Mouse (Mus musculus) cerebellum, postnatal 14 days (tissue): ENCODE measurements around the gene Hsd17b2.

Experiments
- DNase-seq, 2 experiments: peaks; one replicate each; pipeline ENCODE4 v3.0.0; 2021; ENCODE audit warnings: mixed read lengths in 2 of 2

The Hsd17b2 gene

DNA sequence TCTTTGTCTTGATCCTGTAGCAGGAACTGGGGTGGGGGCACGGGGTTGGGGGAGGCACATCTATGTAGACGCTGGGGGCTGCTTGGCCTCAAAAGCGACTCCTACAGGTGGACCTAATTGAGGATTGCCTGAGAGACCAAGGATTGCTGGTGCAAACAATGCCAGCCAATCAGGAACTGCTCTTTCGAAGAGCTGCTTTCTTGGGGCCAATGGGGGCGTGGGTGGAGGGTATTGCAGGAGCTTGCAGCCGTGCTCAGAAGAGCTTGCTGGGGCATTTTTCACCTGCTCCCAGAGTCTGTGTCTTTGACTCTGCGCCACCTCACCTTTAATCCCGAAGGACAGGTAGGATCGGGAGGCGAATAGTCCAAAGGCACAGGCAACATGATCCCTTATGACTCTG, 73.9 kb downstream of the Hsd17b2 start:
- DNase-seq: no peak

- DNase-seq: no peak
Measured at GRCm38 (mm10) chr8:117776075-117776474, 74.4 kb downstream of the Hsd17b2 start.

GRCm38 (mm10) chr8:117778531-117779322, 77.0 kb downstream of the Hsd17b2 start:
- no peak for DNase-seq

- DNase-seq: no peak
Measured at GRCm38 (mm10) chr8:117779344-117779743, 77.6 kb downstream of the Hsd17b2 start.

DNA sequence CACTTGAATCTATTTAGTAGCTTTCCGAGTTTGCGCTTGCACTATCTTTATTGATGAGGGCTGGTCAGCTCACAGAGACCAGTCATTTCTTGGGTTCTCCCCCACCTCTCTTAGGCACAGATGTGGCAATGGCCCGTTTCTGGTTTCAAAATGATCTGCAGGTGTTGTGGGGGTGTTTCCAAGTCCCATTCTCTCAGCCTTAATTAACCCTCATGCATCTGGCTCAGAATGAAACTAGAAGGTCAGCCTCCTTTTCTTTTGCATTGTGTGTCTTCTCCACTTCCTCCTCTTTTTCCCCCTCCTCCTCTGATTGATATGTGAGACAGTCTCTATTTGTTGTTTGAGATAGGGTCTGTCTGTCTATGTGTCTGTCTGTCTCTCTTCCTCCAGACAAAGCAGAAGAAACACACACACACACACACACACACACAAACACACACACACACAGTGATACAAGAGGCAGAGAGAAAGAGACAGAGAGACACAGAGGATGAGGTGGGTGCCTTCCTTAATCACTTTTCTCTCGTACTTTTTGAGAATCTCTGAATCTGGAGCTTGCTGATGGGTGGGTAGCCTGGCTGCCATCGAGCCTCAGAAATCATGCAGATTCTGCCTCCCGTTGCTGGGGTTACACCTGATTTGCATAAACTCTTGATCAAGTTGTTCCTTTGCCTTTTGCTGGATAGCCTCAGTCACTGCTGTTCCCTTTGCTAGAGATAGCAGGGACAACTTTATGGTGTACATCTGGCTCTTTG, 79.8 kb downstream of the Hsd17b2 start:
- DNase-seq: no peak

GRCm38 (mm10) chr8:117783021-117783420, 81.3 kb downstream of the Hsd17b2 start:
- no peak for DNase-seq

GRCm38 (mm10) chr8:117786428-117786827, 84.7 kb downstream of the Hsd17b2 start:
- DNase-seq: no peak

DNA sequence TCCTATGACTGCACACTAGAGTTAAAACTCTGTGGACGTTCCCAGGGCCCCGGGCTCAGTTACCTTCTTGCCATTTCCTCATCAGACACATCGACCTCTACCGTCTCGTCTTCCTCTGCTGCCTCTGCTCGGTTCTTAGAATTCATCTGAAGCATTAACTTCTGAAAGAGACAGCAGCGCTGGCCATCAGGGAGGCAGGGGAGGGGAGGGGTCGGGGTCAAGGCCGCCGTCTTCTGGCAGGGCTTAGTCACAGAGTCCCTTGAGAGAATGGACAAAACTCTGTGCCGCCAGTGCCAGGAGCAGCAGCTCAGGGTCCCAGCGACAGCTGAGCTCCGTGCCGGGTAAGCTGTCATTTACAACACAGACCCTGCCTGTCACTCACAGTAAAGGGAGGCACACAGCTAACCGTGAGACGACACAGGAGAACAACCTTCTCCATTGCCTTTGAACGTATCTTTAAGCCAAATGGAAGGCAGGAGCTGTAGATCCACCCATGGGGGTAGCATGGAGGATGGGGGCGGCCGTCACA, 91.0 kb downstream of the Hsd17b2 start:
- no peak for DNase-seq

DNA sequence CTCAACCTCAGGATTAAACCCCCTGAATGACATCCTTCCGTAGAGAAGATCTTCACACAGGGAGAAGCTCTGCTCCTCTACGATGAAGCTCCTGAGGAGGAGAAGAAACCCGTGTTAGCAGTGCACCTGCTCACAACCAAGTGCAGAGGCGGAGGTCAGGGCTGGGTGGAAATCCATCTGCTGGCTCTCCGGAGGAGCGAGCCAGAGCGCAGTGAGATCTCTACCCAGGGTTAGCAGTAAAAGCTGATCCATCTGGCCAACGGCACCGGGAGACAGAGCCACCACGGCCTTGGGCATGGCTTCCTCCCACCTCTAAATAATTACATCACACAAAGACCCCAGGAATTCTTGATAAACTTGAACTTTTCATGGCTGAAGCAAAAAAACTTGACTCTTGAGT, 92.9 kb downstream of the Hsd17b2 start:
- DNase-seq: peak; percentile 29 to 52

GRCm38 (mm10) chr8:117796464-117796863, 94.8 kb downstream of the Hsd17b2 start:
- no peak for DNase-seq

- DNase-seq: no peak
Measured at GRCm38 (mm10) chr8:117798066-117798465, 96.4 kb downstream of the Hsd17b2 start.

DNA sequence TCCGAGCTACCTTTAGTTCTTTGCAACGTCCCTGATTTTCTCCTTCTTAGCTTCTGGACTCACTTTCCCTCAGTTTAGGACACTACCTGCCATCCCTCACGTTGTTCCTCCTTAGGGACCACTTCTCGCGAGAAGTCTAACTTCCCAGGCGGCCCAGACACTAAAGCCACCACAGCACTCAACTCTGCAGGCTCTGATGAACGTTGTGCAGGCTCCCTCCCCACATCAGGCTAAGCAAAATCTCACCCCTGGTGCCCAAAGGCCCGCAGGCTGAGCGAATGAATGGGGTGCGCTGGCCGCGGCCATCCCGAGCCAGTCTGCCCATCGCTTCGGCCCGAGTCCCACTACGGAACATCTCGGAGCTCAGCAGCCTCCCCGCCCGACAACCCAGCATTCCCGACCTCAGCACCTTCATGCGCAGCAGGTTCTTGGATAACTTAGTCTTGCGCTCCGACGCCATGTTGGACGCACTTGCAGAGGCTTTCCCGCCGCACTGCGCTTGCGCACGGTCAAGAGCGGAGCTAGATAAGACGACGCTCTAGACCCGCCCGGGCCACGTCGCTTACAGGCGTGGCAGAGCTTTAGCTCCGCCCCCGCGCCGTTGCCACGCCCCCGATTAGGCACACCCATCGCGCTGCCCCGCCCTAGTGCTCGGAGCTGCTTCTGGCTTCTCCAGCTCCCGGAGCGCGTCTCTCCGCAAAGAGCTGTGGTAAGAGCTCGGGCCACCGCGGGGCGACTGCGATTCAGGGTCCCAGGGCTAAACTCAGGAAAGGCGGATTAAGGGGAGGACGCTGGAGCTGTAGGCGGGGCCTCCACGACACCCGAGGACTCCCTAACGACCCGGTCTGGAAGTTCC, 100.0 kb downstream of the Hsd17b2 start, which contains the start of gene Mphosph6:
Mphosph6 (minus strand) TSS at position 501 of the 856 bp plus-strand sequence.
- peak; percentile 97 to 98 for DNase-seq

DNA sequence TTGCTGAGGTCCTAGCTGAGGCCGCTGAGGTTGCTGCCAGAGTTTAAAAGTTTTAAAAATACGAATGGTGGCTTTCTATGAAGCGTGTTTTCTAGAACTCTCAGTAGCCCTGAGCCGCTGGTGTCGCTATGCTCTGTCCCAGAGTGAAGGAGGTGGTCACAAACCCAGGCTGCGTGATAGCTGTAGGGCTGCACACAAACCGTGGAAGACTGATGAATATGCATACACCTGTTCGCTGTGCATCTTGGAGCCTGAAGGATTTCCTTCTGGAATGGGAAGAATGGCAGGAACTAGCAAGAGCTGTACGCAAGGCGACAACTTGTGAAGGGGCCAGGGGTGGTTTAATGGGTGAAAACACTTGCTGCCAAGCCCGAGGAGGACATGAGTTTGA, 100.6 kb downstream of the Hsd17b2 start:
- no peak for DNase-seq

GRCm38 (mm10) chr8:117805419-117805818, 103.7 kb downstream of the Hsd17b2 start:
- DNase-seq: no peak
